Mouse (Mus musculus): ENCODE measurements around the gene Acbd3.
A peak's percentile ranks its signal among the peaks of the same experiment; 100 is the strongest.

The Acbd3 gene

DNA sequence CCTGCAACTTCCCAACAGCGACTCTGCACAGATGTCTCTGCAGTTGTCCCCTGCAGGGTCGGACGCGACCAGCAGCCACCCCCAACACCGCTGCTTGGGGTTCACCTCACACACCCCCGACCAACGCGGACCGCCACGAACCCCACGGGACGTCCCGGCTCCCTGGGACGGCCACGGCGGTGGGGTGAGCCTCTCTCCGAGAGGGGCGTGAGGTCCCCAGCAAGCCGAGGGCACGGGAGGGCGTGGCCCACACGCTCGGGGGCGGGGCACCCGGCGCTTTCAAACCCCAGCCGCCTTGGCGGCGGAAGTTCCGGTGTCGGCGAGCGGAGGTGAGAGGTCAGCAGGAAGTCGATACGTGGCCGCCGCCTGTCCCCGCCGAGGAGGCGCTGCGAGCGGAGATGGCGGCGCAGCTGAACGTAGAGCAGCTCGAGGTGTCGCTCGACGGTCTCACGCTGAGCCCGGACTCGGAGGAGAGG, at the start of gene Acbd3:
Gene Acbd3 (plus strand): TSS at position 340 of the 476 bp plus-strand sequence.
- DNase-seq = peak; percentile 95

DNA sequence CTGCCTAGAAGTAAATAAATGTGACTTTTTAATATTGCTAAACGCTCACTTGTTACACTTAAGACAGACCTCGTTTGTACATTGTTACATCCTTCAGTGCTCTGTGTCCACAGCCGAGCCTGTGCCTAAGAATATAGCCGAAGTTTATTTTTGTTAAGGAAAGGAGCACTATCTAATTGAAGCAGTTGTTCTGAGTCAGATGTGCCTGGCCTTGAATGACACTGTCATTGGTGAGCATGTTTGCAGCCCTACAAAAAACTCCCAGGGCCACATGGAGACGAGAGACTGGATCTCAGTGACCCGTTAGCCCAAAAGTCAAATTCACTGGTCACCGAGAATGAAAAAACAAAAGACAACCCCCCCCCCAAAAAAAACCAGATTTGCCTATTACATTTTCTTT, 34.6 kb upstream of the Acbd3 start:
- DNase-seq = no peak

GRCm38 (mm10) chr1:180696626-180697352, 29.1 kb upstream of the Acbd3 start, which contains the start of gene Mixl1:
TSS of gene Mixl1 (minus strand) at chr1:180697034.
- DNase-seq = peak; percentile 17

DNA sequence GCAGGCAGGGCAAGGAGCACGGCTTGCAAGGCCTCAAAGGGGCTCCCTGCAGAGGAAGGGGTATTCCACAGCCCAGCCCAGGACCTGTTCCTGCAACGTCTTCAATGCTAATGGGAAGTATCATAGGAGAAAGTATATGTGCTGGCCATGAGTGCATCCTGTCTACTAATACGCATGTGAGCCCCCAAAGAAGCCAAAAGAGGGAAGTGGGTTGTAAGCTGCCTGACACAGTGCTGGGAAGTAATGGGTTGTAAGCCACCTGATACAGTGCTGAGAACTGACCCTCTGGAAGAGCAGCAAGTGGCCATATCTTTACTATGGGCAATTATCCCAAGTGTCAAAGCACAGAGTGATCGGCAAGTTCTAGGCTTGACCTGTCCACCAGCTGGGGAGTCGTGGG, 27.8 kb upstream of the Acbd3 start:
- DNase-seq = no peak

- DNase-seq = no peak
Observed at GRCm38 (mm10) chr1:180703400-180703799, 22.4 kb upstream of the Acbd3 start.

DNA sequence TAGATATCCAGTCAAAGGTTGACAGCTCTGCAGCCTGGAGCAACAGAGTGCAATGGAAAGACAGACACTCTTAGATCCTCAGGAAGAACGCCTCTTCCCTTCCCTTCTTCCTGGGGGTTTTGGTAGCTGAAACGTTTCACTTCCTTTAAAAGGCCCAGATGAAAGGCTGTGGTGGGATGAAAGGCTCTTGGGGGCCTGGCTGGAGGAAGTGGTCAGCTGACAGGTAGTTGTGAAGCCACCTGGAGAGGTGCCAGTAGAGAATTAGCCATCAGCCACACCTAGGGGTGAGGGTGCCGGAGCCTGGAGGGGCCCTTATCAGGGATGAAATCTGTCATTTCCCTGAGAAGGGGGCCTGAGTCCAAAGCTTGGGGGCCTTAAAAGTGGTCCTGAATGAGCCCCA, 18.5 kb upstream of the Acbd3 start:
- DNase-seq = peak; percentile 12

- no peak for DNase-seq
Observed at GRCm38 (mm10) chr1:180707813-180708212, 18.0 kb upstream of the Acbd3 start.

DNA sequence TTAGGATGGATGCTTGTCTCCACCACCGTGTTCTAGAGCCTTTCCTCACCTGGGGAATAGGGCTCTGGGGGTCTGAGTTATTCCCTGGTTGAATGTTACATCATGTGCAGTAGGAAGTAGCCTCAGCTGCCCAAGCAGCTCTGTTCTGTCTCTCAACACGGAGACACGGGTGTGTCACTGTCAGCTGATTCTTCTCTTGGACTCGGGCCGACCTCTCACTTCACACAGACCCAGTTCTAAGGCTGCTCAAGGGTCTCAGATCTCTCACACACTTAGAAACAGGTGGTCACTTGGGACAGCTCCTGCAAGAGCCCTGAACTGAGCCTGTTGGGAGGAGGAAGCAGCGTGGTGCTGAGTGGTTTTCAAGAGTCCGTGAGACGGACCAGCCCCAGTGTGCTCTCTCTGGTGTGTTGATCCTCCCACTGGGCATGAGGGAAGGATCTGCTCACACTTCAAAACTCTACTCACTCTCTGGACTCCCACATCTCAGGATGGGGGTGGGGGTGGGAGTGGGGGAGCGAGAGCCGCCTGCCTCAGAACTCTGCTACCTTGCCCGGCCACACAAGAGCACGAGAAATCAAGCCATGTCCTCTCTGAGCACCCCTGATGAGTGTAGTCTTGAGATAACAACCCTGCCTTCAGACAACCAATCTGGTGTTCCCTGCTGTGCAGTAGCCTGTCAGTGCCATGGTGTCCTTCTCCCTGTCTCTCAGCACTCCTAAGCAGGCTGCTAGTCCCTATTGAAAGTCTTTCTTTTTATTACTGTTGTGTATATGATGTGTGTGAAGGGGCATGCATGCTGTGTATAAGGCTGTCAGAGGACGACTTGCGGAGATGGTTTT, 16.7 kb upstream of the Acbd3 start:
- no peak for DNase-seq

DNA sequence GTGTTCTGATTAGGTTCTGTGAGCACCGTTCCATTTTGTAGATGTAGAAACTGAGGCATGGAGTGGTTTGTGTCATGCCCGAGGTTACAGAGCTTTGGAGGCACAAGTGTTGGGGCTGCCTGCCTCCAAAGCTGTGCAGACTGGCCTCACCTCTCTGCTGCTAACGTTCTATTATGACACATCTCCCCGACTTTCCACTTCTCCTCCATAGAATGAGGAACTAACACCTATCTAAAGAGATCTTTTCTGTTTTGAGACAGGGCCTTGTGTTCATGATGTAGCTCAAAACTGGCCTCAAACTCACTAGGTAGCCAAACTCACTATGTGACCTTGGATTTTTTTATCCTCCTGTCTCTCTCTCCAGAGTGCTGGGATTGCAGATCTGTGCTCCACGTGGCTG, 7.1 kb upstream of the Acbd3 start:
- DNase-seq = no peak

- DNase-seq = no peak
Observed at GRCm38 (mm10) chr1:180719483-180719882, 6.4 kb upstream of the Acbd3 start.

GRCm38 (mm10) chr1:180719951-180720689, 5.7 kb upstream of the Acbd3 start:
- peak; percentile 87 for DNase-seq

- DNase-seq = no peak
Observed at GRCm38 (mm10) chr1:180722608-180723007, 3.2 kb upstream of the Acbd3 start.

- no peak for DNase-seq
Observed at GRCm38 (mm10) chr1:180723701-180724238, 2.1 kb upstream of the Acbd3 start.

- DNase-seq = no peak
Observed at GRCm38 (mm10) chr1:180726183-180726582, 340 bp downstream of the Acbd3 start.

DNA sequence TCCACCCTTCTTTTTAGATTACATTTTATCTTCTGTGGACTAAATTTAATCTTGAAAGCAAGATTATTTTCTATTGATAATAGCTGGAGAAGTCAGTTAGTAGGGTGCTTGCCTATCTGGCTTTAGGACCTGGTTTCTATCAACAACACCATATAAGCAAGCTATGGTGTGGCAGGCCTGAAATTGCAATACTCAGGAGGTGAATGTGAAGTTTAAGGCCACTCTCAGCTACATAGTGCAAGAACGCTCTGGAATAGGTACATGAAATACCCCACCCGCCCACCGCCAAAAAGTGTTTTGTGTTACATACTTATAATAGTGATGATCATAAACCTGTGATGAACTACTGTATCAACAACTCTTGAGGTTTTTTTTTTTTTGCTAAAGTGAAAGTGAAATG, 3.4 kb downstream of the Acbd3 start:
- DNase-seq = no peak

DNA sequence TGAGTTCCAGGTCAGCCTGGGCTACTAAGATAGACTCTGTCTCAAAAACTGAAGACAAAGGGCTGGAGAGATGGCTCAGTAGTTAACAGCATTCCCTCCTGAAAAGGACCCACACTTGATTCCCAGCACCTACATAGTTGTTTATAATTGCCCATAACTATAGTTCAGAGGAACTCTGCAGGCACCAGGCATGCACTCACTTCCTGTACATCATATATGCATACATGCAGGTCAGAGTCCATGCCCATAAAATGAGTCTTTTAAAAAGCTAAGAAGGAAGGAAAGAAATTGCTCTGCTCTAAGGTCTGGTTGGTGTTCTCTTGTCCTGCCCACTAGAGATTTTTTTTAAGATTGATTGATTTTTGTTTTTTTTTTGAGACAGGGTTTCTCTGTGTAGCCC, 22.0 kb downstream of the Acbd3 start:
- no peak for DNase-seq

DNA sequence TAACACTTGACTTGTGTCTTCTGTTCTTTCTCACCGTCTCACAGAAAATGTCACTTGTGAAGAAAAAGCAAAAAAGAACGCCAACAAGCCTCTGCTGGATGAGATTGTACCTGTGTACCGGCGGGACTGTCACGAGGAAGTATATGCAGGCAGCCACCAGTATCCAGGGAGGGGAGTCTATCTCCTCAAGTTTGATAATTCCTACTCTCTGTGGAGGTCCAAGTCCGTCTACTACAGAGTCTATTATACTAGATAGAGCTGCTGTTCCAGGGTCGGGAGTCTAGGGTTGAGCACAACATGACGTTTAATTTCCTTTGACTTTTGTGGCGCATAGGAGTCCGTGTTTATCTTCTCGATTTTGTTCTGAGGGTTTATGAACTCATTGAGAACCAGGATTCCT, 26.3 kb downstream of the Acbd3 start:
- no peak for DNase-seq

DNA sequence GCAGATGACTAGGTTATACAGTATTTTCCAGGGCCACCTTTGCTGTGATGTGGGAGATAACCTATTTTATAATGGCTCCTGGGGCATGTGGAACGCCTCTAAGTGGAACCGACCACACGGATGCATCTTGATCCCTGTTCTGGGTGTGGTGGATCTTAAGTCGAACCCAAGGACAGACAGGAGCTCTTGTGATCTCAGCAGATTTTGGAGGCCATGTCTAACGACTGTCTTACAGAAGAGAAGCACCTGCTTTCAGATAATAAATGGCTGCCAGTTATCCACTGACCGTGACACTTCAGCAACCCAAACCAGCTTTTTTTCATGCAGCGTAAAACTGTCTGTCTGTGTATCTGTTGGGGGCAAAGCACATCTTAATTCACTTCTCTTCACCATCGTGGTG, 28.5 kb downstream of the Acbd3 start:
- DNase-seq = no peak

DNA sequence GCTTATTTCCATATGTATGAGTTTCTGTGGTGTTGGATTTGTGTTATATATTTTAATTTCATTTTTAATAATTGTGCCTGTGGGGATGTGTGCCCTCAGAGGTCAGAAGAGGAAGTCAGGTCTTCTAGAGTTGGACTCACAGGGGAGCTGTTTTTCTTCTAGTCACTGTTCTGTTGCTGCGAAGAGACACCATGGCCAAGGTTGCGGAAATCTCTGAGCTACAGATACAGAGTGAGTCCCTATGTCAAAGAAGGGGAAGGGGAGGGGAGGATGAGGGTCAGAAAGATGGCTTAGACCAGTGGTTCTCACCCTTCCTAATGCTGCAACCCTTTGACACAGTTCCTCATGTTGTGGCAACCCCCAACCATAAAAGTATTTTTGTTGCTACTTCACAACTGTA, 30.9 kb downstream of the Acbd3 start:
- no peak for DNase-seq

DNA sequence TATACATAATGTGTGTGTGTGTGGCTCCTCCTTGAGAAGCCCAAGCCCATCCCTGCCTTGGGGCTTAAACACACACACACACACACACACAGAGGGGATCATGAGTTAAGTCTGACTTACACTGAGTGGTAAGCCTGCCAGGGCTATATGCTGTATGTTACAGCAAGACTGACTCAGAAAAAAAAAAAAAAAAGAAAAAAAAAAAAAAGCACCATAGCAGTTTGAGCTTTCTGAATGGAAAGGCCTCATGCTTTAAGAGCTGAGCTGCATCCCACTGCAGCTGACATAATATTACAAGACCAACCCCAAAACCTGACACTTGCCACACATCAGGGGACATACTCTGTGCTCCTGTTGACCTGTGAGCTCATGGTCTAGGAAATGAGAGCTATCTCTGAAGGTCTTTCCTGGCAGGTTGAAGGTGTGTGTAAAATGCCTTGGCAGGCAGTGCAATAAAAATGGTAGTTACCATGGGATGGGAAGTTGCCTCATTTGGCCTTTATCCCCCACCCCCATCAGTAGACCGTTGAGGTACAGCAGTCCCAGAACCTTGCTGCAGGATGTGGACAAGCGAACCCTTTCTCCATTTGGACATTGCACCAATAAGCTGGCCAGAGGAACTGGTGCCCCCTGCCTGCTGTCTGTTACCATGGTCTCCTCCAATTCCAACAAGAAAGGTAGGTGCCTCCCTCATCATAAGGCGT, 31.6 kb downstream of the Acbd3 start:
- DNase-seq = no peak

DNA sequence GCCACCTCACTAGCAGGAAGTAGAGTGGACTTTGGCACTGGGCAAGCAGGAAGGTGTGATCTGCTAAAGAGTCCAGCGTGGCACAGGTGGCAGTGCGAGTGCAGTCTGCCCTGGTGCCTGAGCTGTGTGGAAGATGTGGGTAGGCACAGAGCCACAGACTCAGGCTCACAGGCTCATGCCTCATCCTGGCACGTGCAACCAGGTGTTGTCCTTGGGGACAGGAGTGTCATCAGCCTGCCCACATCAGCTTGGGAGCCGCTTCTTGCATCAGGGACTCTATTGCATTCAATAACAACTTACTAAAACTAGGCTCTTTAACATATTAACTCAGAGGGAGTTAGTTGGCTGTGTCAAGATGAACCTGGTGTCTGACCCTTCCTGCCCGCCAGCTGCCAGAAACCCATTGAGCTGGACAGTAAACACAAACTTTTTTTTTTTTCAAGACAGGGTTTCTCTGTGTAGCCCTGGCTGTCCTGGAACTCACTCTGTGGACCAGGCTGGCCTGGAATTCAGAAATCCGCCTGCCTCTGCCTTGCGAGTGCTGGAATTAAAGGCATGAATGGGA, 32.2 kb downstream of the Acbd3 start:
- peak; percentile 30 for DNase-seq

DNA sequence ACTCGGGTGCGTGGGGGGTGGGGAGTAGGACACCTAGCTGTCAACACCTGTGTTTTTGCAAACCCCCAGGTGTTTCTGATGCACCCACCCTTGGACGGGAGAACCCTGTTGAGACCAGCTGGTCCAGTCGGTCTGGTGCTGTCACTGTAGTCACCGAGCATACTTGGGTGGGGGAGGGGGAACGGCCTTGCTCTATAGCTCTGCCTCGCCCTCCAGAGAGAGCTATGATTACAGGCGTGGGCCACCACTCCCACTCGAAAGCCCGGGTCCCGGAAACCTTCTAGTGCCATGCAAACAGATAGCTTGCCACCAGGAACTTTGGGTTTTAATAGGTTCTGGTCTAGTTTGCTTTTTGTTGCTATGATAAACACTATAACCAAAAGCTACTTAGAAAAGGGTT, 36.3 kb downstream of the Acbd3 start:
- no peak for DNase-seq
